Mouse (Mus musculus) erythroid progenitor cell, adult 5-6 weeks (primary cell): ENCODE measurements around the gene Ndufaf2. TPM values are rescaled to one million over a fixed set of nuclear protein-coding genes. Genes with fewer than 3 reads are reported as not detected.

Experiments used
- ATAC-seq: replicated peaks from 2 replicates; pipeline ENCODE4 v1.8.0; 2016; ENCODE audit warnings: moderate number of reproducible peaks, mild to moderate bottlenecking, moderate TSS enrichment, inconsistent platforms; ENCODE audit not compliant: poor library complexity, low FRiP score, severe bottlenecking
- total RNA-seq, 2 experiments: library from RNA; stranded (forward) in 1 of 2; stranded (reverse) in 1 of 2; fragments of 150-400 nt in 1 of 2; fragments of 186-747, 209-891 nt in 1 of 2; gene quantifications; 2 replicates each; pipeline versions ENCODE4 v1.2.3 to v1.2.4; 2015 to 2017; ENCODE audit warnings: low replicate concordance in 2 of 2

Ndufaf2 gene
- total RNA-seq (2015; ENCODE audit: low replicate concordance) (8.3 and 12.6 TPM in 2 replicates), total RNA-seq (2017; ENCODE audit: low replicate concordance) (8.9 and 13.3 TPM in 2 replicates)

- ATAC-seq = peak; percentile 94
Observed at GRCm38 (mm10) chr13:108158465-108159240, at the start of gene Ndufaf2, which contains the start of gene Ercc8. Gene Ndufaf2, minus strand, starts transcription at chr13:108158623. Gene Ercc8, plus strand, starts transcription at chr13:108158731.

- no peak for ATAC-seq
Observed at GRCm38 (mm10) chr13:108208090-108208489, 49.7 kb upstream of the Ndufaf2 start.

- ATAC-seq = no peak
Observed at GRCm38 (mm10) chr13:108207447-108207846, 49.0 kb upstream of the Ndufaf2 start.

- no peak for ATAC-seq
Observed at GRCm38 (mm10) chr13:108204857-108205256, 46.4 kb upstream of the Ndufaf2 start.

DNA sequence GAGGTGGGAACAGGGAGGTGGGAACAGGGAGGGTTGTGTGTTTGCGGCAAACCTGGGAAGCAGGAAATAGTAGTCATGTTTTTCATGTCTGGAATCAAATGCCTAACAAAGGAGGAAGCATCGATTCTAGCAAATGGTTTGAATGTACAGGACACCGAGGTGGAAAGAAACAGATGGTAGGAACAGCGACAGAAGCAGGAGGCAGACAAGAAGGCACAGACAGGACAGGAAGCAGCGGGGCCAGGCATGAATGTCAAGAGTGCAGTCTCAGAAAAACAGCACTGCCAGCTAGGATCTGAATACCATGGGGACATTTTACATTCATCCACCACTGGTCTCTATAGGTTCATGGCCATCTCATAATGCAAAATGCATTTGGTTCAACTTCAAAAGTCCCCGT is 37.1 kb upstream of the Ndufaf2 start:
- ATAC-seq = no peak

DNA sequence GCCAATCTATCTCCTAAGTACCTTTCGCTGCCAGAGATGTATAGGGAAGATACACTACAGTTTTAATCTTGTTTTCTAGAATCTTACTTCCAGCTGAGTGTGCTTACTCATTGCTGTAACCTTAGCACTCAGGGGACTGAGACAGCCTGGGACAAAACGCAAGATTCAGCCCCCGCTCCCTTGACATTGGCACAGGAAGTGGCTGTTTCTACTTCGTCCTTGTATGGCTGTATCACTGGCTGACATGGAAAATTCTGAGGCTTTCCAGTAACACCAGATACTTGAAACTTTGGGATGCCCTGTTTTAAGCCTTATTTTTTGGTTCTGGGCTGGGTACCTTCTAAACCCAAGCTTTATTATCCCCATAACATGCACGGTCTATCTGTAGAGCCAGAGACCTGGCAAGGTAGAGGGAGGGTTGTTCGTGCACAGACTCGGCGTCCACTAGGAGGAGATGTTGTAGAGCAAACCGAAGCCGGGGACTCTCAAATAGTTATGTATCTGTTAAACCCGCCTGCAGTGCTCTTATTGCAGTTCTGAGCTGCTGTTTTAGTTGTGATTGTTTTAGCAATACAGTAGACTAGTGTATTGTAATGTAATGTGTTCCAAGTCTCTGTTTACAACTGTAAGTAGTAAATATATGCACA is 32.8 kb upstream of the Ndufaf2 start:
- no peak for ATAC-seq

DNA sequence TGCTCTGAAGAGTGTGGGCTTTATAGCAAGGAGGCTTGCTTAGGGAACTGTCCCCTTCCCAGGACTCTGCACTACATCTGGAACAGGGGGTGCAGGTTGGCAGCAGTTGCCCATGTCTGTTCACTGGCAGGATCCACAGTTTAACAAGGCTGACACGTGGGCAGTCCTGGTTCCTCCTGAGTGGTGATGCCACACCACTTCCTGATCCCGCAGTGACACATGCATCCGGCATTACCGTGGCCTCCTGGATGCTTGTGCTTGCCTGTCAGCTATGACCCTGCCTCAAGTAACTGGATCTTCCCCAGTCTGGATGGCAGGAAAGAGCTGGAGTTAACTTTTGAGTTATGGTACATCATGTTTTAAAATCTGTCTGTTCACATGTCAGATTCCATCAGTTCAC is 29.6 kb upstream of the Ndufaf2 start:
- ATAC-seq = no peak

- ATAC-seq = no peak
Observed at GRCm38 (mm10) chr13:108185530-108185929, 27.1 kb upstream of the Ndufaf2 start.

GRCm38 (mm10) chr13:108184743-108185255 is 26.4 kb upstream of the Ndufaf2 start:
- no peak for ATAC-seq

DNA sequence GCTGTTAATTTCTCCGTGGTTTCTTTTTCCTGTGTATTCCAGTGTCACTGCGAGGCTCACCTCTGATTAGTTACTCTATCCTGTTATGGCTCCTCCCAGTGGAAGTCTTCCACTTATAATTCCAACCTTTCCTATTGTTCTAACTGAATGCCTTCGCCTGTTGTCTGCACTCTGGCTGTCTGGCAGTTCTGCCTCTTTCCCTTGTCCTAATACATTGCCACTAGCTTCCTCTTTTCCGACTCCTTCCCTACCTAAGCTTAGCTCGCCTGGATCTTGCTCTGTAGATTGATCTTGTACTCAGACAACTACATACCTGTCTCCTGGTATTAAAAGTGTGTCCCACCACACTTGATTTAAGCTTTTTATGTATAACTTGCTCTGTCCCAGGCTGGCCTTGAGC is 22.4 kb upstream of the Ndufaf2 start:
- no peak for ATAC-seq

- ATAC-seq = no peak
Observed at GRCm38 (mm10) chr13:108179618-108180017, 21.2 kb upstream of the Ndufaf2 start.

GRCm38 (mm10) chr13:108170511-108170910 is 12.1 kb upstream of the Ndufaf2 start:
- ATAC-seq = no peak

GRCm38 (mm10) chr13:108170002-108170401 is 11.6 kb upstream of the Ndufaf2 start:
- ATAC-seq = no peak

- ATAC-seq = no peak
Observed at GRCm38 (mm10) chr13:108164621-108165020, 6.2 kb upstream of the Ndufaf2 start.

DNA sequence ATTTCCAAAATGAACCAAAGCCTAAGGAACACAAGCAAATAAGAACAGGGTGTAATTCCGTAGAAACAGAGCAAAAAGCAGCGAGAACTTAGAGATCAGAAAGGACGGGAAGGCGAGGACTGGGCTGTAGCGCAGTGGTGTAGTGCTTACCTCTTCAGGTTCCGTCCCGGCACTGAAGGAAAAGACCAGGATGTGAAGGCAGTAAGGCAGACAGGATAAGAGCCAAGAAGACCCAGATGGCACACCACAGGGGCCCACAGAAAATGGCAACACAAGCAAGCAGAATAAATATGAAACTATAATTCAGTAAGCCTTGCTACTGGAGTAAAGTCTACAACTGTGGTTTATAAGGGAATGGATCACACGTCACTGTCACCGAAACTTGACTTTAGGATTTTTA is 5.5 kb upstream of the Ndufaf2 start:
- no peak for ATAC-seq

DNA sequence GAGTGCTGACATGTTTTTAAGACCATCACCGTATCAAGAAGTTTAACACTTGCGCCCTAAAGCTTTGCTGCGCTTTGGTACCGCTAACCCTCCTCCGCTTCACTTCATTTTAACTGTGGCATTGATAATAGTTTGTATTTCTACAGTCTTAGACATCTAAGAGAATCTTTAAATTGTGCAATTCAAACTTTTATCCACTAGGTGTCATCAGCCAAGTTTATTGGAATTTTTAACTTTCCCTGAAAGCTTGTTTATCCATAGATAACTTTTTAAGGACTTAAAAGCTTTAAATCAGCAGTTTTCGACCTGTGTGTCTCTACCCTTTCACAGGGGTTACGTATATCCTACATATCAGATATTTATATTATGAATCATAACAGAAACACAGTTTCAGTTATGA is 1.5 kb upstream of the Ndufaf2 start:
- ATAC-seq = no peak

DNA sequence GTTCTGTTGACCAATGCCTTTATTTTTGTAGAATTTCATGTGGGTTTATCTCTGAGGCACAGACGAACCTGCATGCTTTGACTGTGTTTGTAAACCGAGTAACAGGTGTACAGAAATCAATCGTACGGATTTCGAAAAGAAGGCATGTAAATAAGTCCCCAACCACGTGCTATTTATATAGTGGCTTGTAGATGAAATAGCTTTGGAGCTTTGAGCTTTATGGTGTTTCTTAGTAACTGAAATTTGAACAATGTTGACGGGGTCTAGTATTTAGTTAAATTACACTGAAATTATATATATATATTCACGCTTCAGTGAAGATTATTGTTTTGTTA is 785 bp upstream of the Ndufaf2 start:
- no peak for ATAC-seq

- peak; percentile 68 for ATAC-seq
Observed at GRCm38 (mm10) chr13:108157732-108158464, 525 bp downstream of the Ndufaf2 start.

- no peak for ATAC-seq
Observed at GRCm38 (mm10) chr13:108157156-108157555, 1.3 kb downstream of the Ndufaf2 start.

- ATAC-seq = 0 out of 2 replicates have a peak, but pooled peaks have one; percentile 57
Observed at GRCm38 (mm10) chr13:108152650-108153372, 5.6 kb downstream of the Ndufaf2 start.
